Mouse (Mus musculus): ENCODE measurements around the gene Hspb6.

DNA sequence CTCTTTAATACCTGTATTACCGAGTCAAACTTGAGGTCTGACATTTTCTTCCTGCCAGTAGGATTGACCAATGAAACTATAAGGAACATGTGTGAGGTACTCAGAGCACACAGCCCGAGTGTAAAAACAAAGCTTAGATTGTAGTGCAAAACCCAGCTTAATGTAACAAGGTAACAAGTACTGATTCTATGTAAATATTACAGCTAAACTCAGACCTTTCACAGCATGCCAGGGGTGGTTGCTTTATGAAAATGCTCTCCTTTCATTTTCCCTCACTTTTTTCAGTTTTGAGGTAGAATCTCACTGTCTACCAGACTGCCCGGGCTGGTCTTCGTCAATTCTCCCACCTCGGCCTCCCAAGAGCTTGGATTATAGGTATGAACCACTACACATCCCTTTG, 44.1 kb downstream of the Hspb6 start:
- TF ChIP-seq POLR2A (IDR thresholded peaks at IDR 0.05; ENCODE audit: borderline replicate concordance, insufficient read depth, low read length) = no peak
- no peak for TF ChIP-seq CTCF (IDR thresholded peaks at IDR 0.05; ENCODE audit: borderline replicate concordance, insufficient read depth, low read depth, low read length)

All from cerebellum, adult 2 months (tissue).